Mouse (Mus musculus) liver, postnatal 0 days (tissue): Measurements from ENCODE around the gene Mxra7. TPM values are rescaled to one million over a fixed set of nuclear protein-coding genes. Genes with fewer than 3 reads are reported as not detected.
A peak's percentile ranks its signal among the peaks of the same experiment; 100 is the strongest.

ENCODE experiments used
- ATAC-seq: fragments of 200-750 bp; cut with Nextera tagmentation; 2 replicates; pipeline ENCODE4 v1.8.0; 2017; ENCODE audit warnings: mild to moderate bottlenecking, moderate library complexity
- DNase-seq: peaks from one replicate; pipeline ENCODE4 v3.0.0-alpha.2; 2016
- H3K27ac ChIP-seq: fragments of 300-500 bp; sonication (generic); 2 replicates; pipeline ENCODE4 v1.5.1; 2014; ENCODE audit warnings: antibody characterized with exemption, moderate library complexity, mild to moderate bottlenecking, low read depth
- H3K27me3 ChIP-seq: fragments of 300-500 bp; sonication (generic); 2 replicates; pipeline ENCODE4 v1.6.1; 2014; ENCODE audit warnings: low read length, control low read depth, mixed read lengths; ENCODE audit not compliant: insufficient read depth
- H3K36me3 ChIP-seq: fragments of 300-500 bp; sonication (generic); replicated peaks from 2 replicates; pipeline ENCODE4 v1.6.1; 2014; ENCODE audit warnings: mild to moderate bottlenecking, control low read depth, low read length, moderate library complexity, mixed read lengths; ENCODE audit not compliant: insufficient read depth
- H3K4me1 ChIP-seq: fragments of 300-500 bp; sonication (generic); 2 replicates; pipeline ENCODE4 v1.6.1; 2014; ENCODE audit warnings: antibody characterized with exemption, mild to moderate bottlenecking, control low read depth; ENCODE audit not compliant: insufficient read depth
- H3K4me2 ChIP-seq: fragments of 300-500 bp; sonication (generic); 2 replicates; pipeline ENCODE4 v1.6.1; 2014; ENCODE audit warnings: low read depth, mild to moderate bottlenecking, low read length, moderate library complexity, mixed read lengths
- H3K4me3 ChIP-seq: fragments of 300-500 bp; sonication (generic); 2 replicates; pipeline ENCODE4 v1.5.1; 2014; ENCODE audit warnings: low read depth, low read length
- H3K9ac ChIP-seq: fragments of 300-500 bp; sonication (generic); replicated peaks from 2 replicates; pipeline ENCODE4 v1.6.1; 2014; ENCODE audit warnings: mild to moderate bottlenecking, moderate library complexity
- H3K9me3 ChIP-seq: fragments of 300-500 bp; sonication (generic); 2 replicates; pipeline ENCODE4 v1.6.1; 2016; ENCODE audit warnings: mild to moderate bottlenecking, control low read depth, low read length, mixed read lengths
- CTCF ChIP-seq: sonication (generic); IDR thresholded peaks from 2 replicates; pipeline ENCODE4 v1.5.1; 2016; ENCODE audit warnings: antibody characterized with exemption, low read depth
- EP300 ChIP-seq: IDR thresholded peaks from 2 replicates; pipeline ENCODE4 v1.6.1; 2016; ENCODE audit warnings: antibody characterized with exemption, low read depth, mild to moderate bottlenecking
- WGBS: fragments of 180-500 bp; shearing (Covaris S2); extraction: QIAGEN DNeasy Blood & Tissue Kit; methylation state at CpG from one replicate; pipeline ENCODE4 v1.1.7; 2014; ENCODE audit not compliant: insufficient replicate concordance; 5-methylcytosine and 5-hydroxymethylcytosine counted together
- polyA plus RNA-seq: library from polyadenylated mRNA; unstranded; fragments of >200 nt; fragmentation: Nextera tagmentation; extraction: Ambion mirVana; gene quantifications from 2 replicates; pipeline ENCODE4 v1.2.1, GENCODE M21; 2015

Mxra7 gene
- polyA plus RNA-seq, 1 experiment from 2014 or later: 1.4 TPM

DNA sequence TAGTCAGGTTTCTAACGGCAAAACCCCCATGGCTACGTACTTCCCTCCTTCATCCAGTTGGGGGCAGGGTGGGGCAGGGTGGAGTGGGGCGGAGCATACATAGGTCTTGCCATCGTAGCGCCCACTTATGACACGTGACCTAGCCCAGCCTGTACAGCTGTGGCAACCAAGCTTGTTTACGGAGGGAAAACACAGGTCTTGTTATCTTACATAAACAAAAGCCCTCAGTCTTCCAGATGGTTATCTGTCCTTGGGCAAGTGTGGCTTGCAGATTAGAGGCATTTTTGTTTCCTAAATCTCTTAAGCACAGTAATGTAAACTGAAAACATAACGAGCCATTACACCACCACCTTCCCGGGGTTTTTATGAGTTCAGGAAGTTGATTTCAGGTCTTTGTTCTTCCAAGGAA, 45.1 kb downstream of the Mxra7 start:
- peak; percentile 76 for DNase-seq
- peak overlapping the region; percentile 27; the same call in 1 of the 2 replicates for H3K4me3 ChIP-seq

DNA sequence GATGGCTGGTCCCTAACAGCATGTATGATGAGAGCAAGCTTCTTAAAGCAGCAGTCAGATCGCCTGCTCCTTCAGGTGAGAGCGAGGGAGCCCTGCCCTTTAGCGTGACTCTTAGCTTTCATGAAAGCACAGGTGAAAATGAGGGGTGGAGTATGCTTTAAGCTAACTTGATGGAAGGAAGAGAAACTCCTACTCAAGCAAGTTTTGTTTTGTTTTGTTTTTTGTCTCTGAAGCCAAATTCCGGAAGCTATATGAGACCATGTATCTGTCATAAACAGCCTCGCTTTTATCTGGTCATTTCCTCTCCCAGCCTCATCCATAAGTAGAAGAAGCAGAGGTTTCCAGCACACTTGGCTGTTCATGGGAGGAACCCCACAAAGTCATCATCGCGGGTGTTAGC, 52.4 kb downstream of the Mxra7 start, which contains the start of gene St6galnac1:
Gene St6galnac1, minus strand, starts transcription at position 101 of the 400 bp plus-strand sequence.
- WGBS: 68% methylated on average over 7 of the region's 7 CpGs
- Histone ChIP-seq H3K27me3 (no peaks in the 10 kb centered on the region), H3K4me1 (no peaks in the 10 kb centered on the region), H3K4me2 (no peak within 1 kb of the TSS), H3K36me3 (no peaks in the 10 kb centered on the region), H3K27ac (no peak within 1 kb of the TSS), H3K9ac (no peak within 1 kb of the TSS), H3K9me3 (no peaks in the 10 kb centered on the region), H3K4me3 (no peak within 1 kb of the TSS)
- TF ChIP-seq CTCF (no peak), EP300 (no peak)
- DNase-seq: no peak
- no peak for ATAC-seq

More for the DNA sequence above, 45.1 kb downstream of the Mxra7 start:
- Histone ChIP-seq H3K9ac (no peak overlapping the region; the same call in 1 of the 2 replicates), H3K36me3 (no peaks in the 10 kb centered on the region), H3K27me3 (no peaks in the 10 kb centered on the region), H3K27ac (0 out of 2 replicates have a peak overlapping the region, but pooled peaks have one; percentile 22), H3K4me1 (0 out of 2 replicates have a peak, but pooled peaks cover 2% of the 10 kb centered on the region), H3K9me3 (no peaks in the 10 kb centered on the region), H3K4me2 (peak overlapping the region; percentile 51)
- TF ChIP-seq EP300 (peak; percentile 67), CTCF (peak; percentile 61)
- WGBS: 17% methylated on average over 9 of the region's 9 CpGs
- peak; percentile 89 for ATAC-seq

DNA sequence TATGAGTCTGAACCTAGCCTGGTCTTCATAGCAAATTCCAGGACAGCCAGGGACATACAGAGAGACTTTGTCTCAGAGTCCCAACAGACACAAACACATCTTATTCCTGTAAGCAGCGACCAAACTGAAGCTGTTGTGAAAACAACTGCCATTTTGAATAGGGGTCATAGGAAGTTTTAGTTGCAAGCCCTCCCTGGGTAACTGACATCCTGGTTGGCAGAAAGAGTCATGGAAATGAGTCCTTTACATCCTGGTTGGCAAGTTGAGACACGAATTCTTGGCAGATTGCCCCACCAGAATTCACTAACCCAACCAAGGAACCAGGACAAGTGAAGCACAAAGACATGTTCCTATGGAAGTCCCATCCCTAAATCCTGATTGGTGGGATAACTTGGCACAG, 54.6 kb downstream of the Mxra7 start:
- H3K27me3 ChIP-seq: no peaks in the 10 kb centered on the region
- DNase-seq (no peak), ATAC-seq (no peak)
- no peak overlapping the region for H3K4me2 ChIP-seq
- no peaks in the 10 kb centered on the region for H3K9me3 ChIP-seq
- H3K4me1 ChIP-seq: no peaks in the 10 kb centered on the region
- TF ChIP-seq CTCF: no peak
- no peak for TF ChIP-seq EP300
- WGBS: 55% methylated on average over 2 of the region's 2 CpGs
- no peak overlapping the region for H3K27ac ChIP-seq
- H3K9ac ChIP-seq: no peak overlapping the region
- H3K4me3 ChIP-seq: no peak overlapping the region
- no peaks in the 10 kb centered on the region for H3K36me3 ChIP-seq

DNA sequence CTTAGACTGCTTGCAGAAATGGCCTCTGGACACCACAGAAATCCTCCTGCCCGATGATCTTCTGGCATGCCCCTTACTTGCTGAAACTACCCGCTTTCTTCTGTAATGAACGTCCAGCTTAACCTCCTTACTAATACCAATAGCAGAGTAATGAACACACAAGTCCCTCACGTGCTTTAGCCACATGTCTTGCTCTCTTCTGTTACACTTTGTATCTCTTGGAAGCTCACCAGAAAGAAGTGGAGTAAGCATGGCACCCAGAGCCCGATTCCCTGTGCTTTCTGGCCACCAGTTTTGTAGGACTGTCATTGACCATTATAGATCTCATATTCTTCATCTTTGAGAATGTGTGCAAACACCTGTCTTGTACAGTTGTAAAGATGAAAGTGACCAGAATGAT, 58.0 kb downstream of the Mxra7 start:
- no peaks in the 10 kb centered on the region for H3K36me3 ChIP-seq
- no peak overlapping the region for H3K4me3 ChIP-seq
- no peak overlapping the region for H3K27ac ChIP-seq
- no peak for DNase-seq
- no peak for ATAC-seq
- TF ChIP-seq EP300 (no peak), CTCF (no peak)
- H3K9ac ChIP-seq: no peak overlapping the region
- no peaks in the 10 kb centered on the region for H3K4me1 ChIP-seq
- WGBS: 71% methylated on average over 5 of the region's 5 CpGs
- no peaks in the 10 kb centered on the region for H3K27me3 ChIP-seq
- no peaks in the 10 kb centered on the region for H3K9me3 ChIP-seq
- H3K4me2 ChIP-seq: no peak overlapping the region

DNA sequence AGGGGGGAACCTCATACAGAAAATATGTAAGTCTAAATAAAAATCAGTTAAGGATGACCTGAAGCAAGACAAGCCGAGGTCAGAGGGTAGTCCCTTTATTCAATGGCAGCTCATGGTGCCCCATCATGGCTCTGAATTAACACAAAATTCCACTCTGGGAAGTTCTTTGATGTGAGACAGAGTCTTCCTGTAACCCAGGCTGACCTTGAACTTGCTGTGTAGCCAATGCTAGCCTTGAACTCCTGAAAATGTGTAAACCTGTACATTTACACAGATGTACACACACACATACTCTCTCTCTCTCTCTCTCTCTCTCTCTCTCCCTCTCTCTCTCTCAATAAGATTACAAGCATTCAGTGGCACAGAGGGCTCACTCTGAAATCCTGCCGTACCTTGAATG, 62.9 kb downstream of the Mxra7 start:
- no peak overlapping the region for H3K4me3 ChIP-seq
- no peaks in the 10 kb centered on the region for H3K27me3 ChIP-seq
- TF ChIP-seq EP300 (no peak), CTCF (no peak)
- no peak for ATAC-seq
- H3K27ac ChIP-seq: no peak overlapping the region
- no peaks in the 10 kb centered on the region for H3K36me3 ChIP-seq
- DNase-seq: no peak
- no peak overlapping the region for H3K4me2 ChIP-seq
- H3K9me3 ChIP-seq: no peaks in the 10 kb centered on the region
- no peaks in the 10 kb centered on the region for H3K4me1 ChIP-seq
- H3K9ac ChIP-seq: no peak overlapping the region
- WGBS: 69% methylated on average over 2 of the region's 2 CpGs

DNA sequence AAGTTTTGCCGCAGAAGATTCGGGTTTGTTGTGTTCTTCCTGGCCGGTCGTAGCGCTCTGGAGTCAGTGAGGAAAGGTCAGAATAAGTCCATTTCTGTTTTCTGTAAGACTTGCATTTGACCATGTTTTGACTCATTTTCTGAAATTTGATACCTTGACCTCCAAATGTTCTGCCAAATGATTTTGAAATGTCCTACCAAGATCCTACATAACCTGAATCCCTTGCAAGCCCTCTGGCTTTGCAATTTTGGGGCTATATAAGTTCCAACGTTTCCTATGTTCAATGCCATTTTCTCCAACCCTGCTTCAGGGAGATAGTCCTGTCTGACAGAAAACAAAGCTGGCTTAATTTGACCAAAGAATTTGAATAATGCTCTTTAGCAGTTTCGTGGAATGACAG, 63.5 kb downstream of the Mxra7 start:
- no peaks in the 10 kb centered on the region for H3K27me3 ChIP-seq
- ATAC-seq: no peak
- WGBS: 85% methylated on average over 7 of the region's 7 CpGs
- no peak overlapping the region for H3K27ac ChIP-seq
- H3K9me3 ChIP-seq: no peaks in the 10 kb centered on the region
- no peak overlapping the region for H3K4me3 ChIP-seq
- H3K4me1 ChIP-seq: no peaks in the 10 kb centered on the region
- DNase-seq: no peak
- H3K36me3 ChIP-seq: no peaks in the 10 kb centered on the region
- no peak overlapping the region for H3K9ac ChIP-seq
- TF ChIP-seq EP300 (no peak), CTCF (no peak)
- no peak overlapping the region for H3K4me2 ChIP-seq

DNA sequence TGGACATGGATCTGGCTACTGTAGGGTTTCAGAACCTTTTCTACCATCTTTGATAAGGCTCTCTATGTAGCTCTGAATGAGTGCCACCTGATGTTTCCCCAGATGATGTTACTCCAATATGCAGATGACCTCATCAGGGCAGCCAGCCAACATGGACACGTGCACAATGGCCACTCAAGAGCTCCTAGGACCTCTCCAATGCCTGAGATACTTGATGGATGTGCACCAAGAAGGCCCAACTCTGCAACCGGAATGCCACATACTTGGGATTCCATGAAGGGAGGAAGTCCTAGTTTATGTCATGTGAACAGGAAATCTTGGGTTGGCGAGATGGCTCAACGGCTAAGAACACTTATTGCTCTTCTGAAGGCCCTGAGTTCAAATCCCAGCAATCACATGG, 72.7 kb downstream of the Mxra7 start:
- DNase-seq (no peak), ATAC-seq (no peak)
- Histone ChIP-seq H3K27me3 (no peaks in the 10 kb centered on the region), H3K9me3 (no peaks in the 10 kb centered on the region), H3K27ac (no peak overlapping the region), H3K4me1 (no peaks in the 10 kb centered on the region), H3K4me3 (no peak overlapping the region), H3K9ac (no peak overlapping the region), H3K4me2 (no peak overlapping the region), H3K36me3 (no peaks in the 10 kb centered on the region)
- WGBS: 69% methylated on average over 4 of the region's 4 CpGs
- no peak for TF ChIP-seq CTCF
- TF ChIP-seq EP300: no peak
